Mouse (Mus musculus) MEL (cell line): ENCODE measurements around the gene Cxcl10. TPM values are rescaled to one million over a fixed set of nuclear protein-coding genes. Genes with fewer than 3 reads are reported as not detected.

Experiments used
- DNase-seq: peaks from one replicate; pipeline ENCODE4 v3.0.0; 2011; ENCODE audit warnings: low read depth, low spot score
- H3K27ac ChIP-seq: 2 replicates; pipeline ENCODE4 v1.5.1; 2012; ENCODE audit warnings: low read depth, mild to moderate bottlenecking, control low read depth, low read length, moderate library complexity; ENCODE audit not compliant: control insufficient read depth
- H3K27me3 ChIP-seq, 2 experiments: fragments of 150-350 bp in 1 of 2; sonication (generic) in 1 of 2; 2 replicates each; pipeline ENCODE4 v1.6.1; 2012; ENCODE audit warnings: low read length in 2 of 2, mild to moderate bottlenecking in 2 of 2, improper control_type of control experiment in 1 of 2, moderate library complexity in 1 of 2; ENCODE audit not compliant: insufficient read depth in 2 of 2, control insufficient read depth in 1 of 2
- H3K36me3 ChIP-seq, 2 experiments: 2 replicates each; pipeline ENCODE4 v1.6.1; 2012 to 2014; ENCODE audit warnings: low read length in 2 of 2, improper control_type of control experiment in 1 of 2, inconsistent platforms in 1 of 2, mild to moderate bottlenecking in 1 of 2; ENCODE audit not compliant: insufficient read depth in 2 of 2, control insufficient read depth in 1 of 2
- H3K4me1 ChIP-seq, 2 experiments: fragments of 150-350 bp in 1 of 2; sonication (generic) in 1 of 2; 2 replicates each; pipeline ENCODE4 v1.6.1; 2012; ENCODE audit warnings: low read length in 2 of 2, improper control_type of control experiment in 1 of 2, mild to moderate bottlenecking in 1 of 2; ENCODE audit not compliant: insufficient read depth in 2 of 2, control insufficient read depth in 1 of 2
- H3K4me3 ChIP-seq, 2 experiments: fragments of 150-350 bp in 1 of 2; sonication (generic) in 1 of 2; 2 replicates each; pipeline ENCODE4 v1.5.1; 2012; ENCODE audit warnings: low read depth in 2 of 2, low read length in 2 of 2, mild to moderate bottlenecking in 2 of 2, moderate library complexity in 2 of 2, control low read depth in 1 of 2, improper control_type of control experiment in 1 of 2; ENCODE audit not compliant: control insufficient read depth in 1 of 2, insufficient read depth in 1 of 2
- H3K79me2 ChIP-seq: 2 replicates; pipeline ENCODE4 v1.6.1; 2012; ENCODE audit warnings: mild to moderate bottlenecking, low read length, moderate library complexity; ENCODE audit not compliant: control insufficient read depth, poor library complexity, insufficient read depth
- H3K9ac ChIP-seq: 2 replicates; pipeline ENCODE4 v1.6.1; 2012; ENCODE audit warnings: low read depth, mild to moderate bottlenecking, control low read depth, low read length, moderate library complexity; ENCODE audit not compliant: control insufficient read depth, poor library complexity, severe bottlenecking
- H3K9me3 ChIP-seq: fragments of 150-350 bp; sonication (generic); replicated peaks from 2 replicates; pipeline ENCODE4 v1.6.1; 2012; ENCODE audit warnings: mild to moderate bottlenecking, low read length, improper control_type of control experiment, moderate library complexity; ENCODE audit not compliant: insufficient read depth
- BHLHE40 ChIP-seq: IDR thresholded peaks from 2 replicates; pipeline ENCODE4 v1.6.1; 2012; ENCODE audit warnings: low read depth, mild to moderate bottlenecking, inconsistent platforms, low read length, improper control_type of control experiment, borderline replicate concordance
- CHD1 ChIP-seq: IDR thresholded peaks from 2 replicates; pipeline ENCODE4 v1.6.1; 2012; ENCODE audit warnings: low read depth, mild to moderate bottlenecking, inconsistent platforms, low read length, improper control_type of control experiment
- CHD2 ChIP-seq: IDR thresholded peaks from 2 replicates; pipeline ENCODE4 v1.6.1; 2011; ENCODE audit warnings: low read length, improper control_type of control experiment
- E2F4 ChIP-seq: IDR thresholded peaks from 2 replicates; pipeline ENCODE4 v1.6.1; 2011; ENCODE audit warnings: low read depth, low read length, improper control_type of control experiment, borderline replicate concordance
- ETS1 ChIP-seq: IDR thresholded peaks from 2 replicates; pipeline ENCODE4 v1.6.1; 2012; ENCODE audit warnings: low read depth, mild to moderate bottlenecking, inconsistent platforms, low read length, improper control_type of control experiment, moderate library complexity
- GATA1 ChIP-seq: IDR thresholded peaks from 2 replicates; pipeline ENCODE4 v1.6.1; 2011; ENCODE audit warnings: low read depth, low read length, improper control_type of control experiment
- HCFC1 ChIP-seq: IDR thresholded peaks from 2 replicates; pipeline ENCODE4 v1.6.1; 2012; ENCODE audit warnings: low read depth, mild to moderate bottlenecking, inconsistent platforms, low read length, improper control_type of control experiment, moderate library complexity
- KAT2A ChIP-seq: conservative IDR thresholded peaks from 2 replicates; pipeline ENCODE4 v1.6.1; 2012; ENCODE audit warnings: low read depth, low read length, improper control_type of control experiment, inconsistent platforms
- MAFK ChIP-seq: IDR thresholded peaks from 2 replicates; pipeline ENCODE4 v1.6.1; 2011; ENCODE audit warnings: low read depth, mild to moderate bottlenecking, low read length, improper control_type of control experiment, borderline replicate concordance
- MYB ChIP-seq: IDR thresholded peaks from 2 replicates; pipeline ENCODE4 v1.6.1; 2011; ENCODE audit warnings: mild to moderate bottlenecking, low read depth, low read length, improper control_type of control experiment
- NELFE ChIP-seq: IDR thresholded peaks from 2 replicates; pipeline ENCODE4 v1.6.1; 2011; ENCODE audit warnings: low read depth, low read length, improper control_type of control experiment
- NRF1 ChIP-seq: IDR thresholded peaks from 2 replicates; pipeline ENCODE4 v1.6.1; 2014; ENCODE audit warnings: low read depth, mild to moderate bottlenecking, inconsistent platforms, low read length, improper control_type of control experiment, moderate library complexity; ENCODE audit not compliant: poor library complexity, insufficient read depth, severe bottlenecking
- POLR2A ChIP-seq, 2 experiments: IDR thresholded peaks; 2 replicates each; pipeline ENCODE4 v1.6.1; 2011 to 2012; ENCODE audit warnings: low read length in 2 of 2, mild to moderate bottlenecking in 2 of 2, control low read depth in 1 of 2, improper control_type of control experiment in 1 of 2, low read depth in 1 of 2, moderate library complexity in 1 of 2; ENCODE audit not compliant: control insufficient read depth in 1 of 2, insufficient read depth in 1 of 2, poor library complexity in 1 of 2
- POLR2AphosphoS5 ChIP-seq: IDR thresholded peaks from 2 replicates; pipeline ENCODE4 v1.6.1; 2012; ENCODE audit warnings: low read depth, borderline replicate concordance, mild to moderate bottlenecking, inconsistent platforms, low read length, moderate library complexity, mixed read lengths
- RAD21 ChIP-seq: IDR thresholded peaks from 2 replicates; pipeline ENCODE4 v1.6.1; 2011; ENCODE audit warnings: mild to moderate bottlenecking, low read depth, low read length, improper control_type of control experiment
- RCOR1 ChIP-seq: IDR thresholded peaks from 2 replicates; pipeline ENCODE4 v1.6.1; 2012; ENCODE audit warnings: low read depth, mild to moderate bottlenecking, inconsistent platforms, low read length, improper control_type of control experiment
- SIN3A ChIP-seq: IDR thresholded peaks from 2 replicates; pipeline ENCODE4 v1.6.1; 2012; ENCODE audit warnings: low read length, improper control_type of control experiment, inconsistent platforms
- TBP ChIP-seq: IDR thresholded peaks from 2 replicates; pipeline ENCODE4 v1.8.0; 2011; ENCODE audit warnings: low read depth, low read length, improper control_type of control experiment
- USF1 ChIP-seq: IDR thresholded peaks from 2 replicates; pipeline ENCODE4 v1.6.1; 2014; ENCODE audit warnings: low read depth, mild to moderate bottlenecking, inconsistent platforms, low read length, improper control_type of control experiment, moderate library complexity
- ZKSCAN1 ChIP-seq: IDR thresholded peaks from 2 replicates; pipeline ENCODE4 v1.6.1; 2012; ENCODE audit warnings: low read depth, mild to moderate bottlenecking, inconsistent platforms, low read length, improper control_type of control experiment, moderate library complexity
- polyA plus RNA-seq, 2 experiments: library from polyadenylated mRNA; stranded (reverse) in 1 of 2; unstranded in 1 of 2; fragments of >175 nt in 1 of 2; fragments of >200 nt in 1 of 2; gene quantifications; 2 replicates each; pipeline versions ENCODE4 v1.2.1 to v1.2.4; 2012; ENCODE audit warnings: low replicate concordance in 2 of 2, low read depth in 1 of 2; ENCODE audit not compliant: insufficient read length in 2 of 2, insufficient read depth in 1 of 2, missing spikeins in 1 of 2
- total RNA-seq: library from RNA; depleted of rRNA; stranded (reverse); fragments of 300-350 nt; gene quantifications from 2 replicates; pipeline ENCODE4 v1.2.3, GENCODE M21; 2012

The Cxcl10 gene
- total and polyA plus RNA-seq, 3 experiments: 0.11 TPM; not detected in 2

- Histone ChIP-seq H3K4me3 (no peak overlapping the region), H3K9ac (no peak overlapping the region), H3K36me3 (no peaks in the 10 kb centered on the region), H3K27ac (no peak overlapping the region), H3K9me3 (no peaks in the 10 kb centered on the region)
- DNase-seq: no peak
- TF ChIP-seq RCOR1: no peak
- no peak for TF ChIP-seq E2F4
- TF ChIP-seq NRF1: no peak
- no peak for TF ChIP-seq RAD21
- no peak for TF ChIP-seq POLR2AphosphoS5
- TF ChIP-seq HCFC1: no peak
- TF ChIP-seq TBP: no peak
- no peak for TF ChIP-seq NELFE
- TF ChIP-seq ZKSCAN1: no peak
- TF ChIP-seq, all 39 proteins: peak for 0
- peaks cover 0 to 10% of the 10 kb centered on the region in 2 experiments; a peak in 2 of 4 replicates for H3K4me1 ChIP-seq
- H3K79me2 ChIP-seq: no peaks in the 10 kb centered on the region
- peaks cover 10 to 12% of the 10 kb centered on the region in 2 experiments for H3K27me3 ChIP-seq
Observed at GRCm38 (mm10) chr5:92372605-92373004, 23.9 kb upstream of the Cxcl10 start.

- Histone ChIP-seq H3K9me3 (no peaks in the 10 kb centered on the region), H3K4me1 (peaks cover 0 to 10% of the 10 kb centered on the region in 2 experiments; a peak in 2 of 4 replicates), H3K36me3 (no peaks in the 10 kb centered on the region), H3K9ac (no peak overlapping the region), H3K27me3 (peaks cover 12 to 13% of the 10 kb centered on the region in 2 experiments), H3K27ac (no peak overlapping the region), H3K79me2 (no peaks in the 10 kb centered on the region), H3K4me3 (no peak overlapping the region)
- no peak for DNase-seq
- TF ChIP-seq HCFC1 (no peak), GATA1 (no peak), ZKSCAN1 (no peak), CHD1 (no peak), SIN3A (no peak), BHLHE40 (no peak), MYB (no peak)
- TF ChIP-seq, all 39 proteins: peak for 0
Observed at GRCm38 (mm10) chr5:92371361-92371976, 22.8 kb upstream of the Cxcl10 start.

GRCm38 (mm10) chr5:92370891-92371290, 22.2 kb upstream of the Cxcl10 start:
- Histone ChIP-seq H3K27ac (no peak overlapping the region), H3K9me3 (no peaks in the 10 kb centered on the region), H3K4me1 (peaks cover 0 to 10% of the 10 kb centered on the region in 2 experiments; a peak in 2 of 4 replicates), H3K36me3 (no peaks in the 10 kb centered on the region), H3K79me2 (no peaks in the 10 kb centered on the region), H3K9ac (no peak overlapping the region), H3K4me3 (no peak overlapping the region), H3K27me3 (peaks cover 15 to 18% of the 10 kb centered on the region in 2 experiments)
- TF ChIP-seq RCOR1 (no peak), KAT2A (no peak), USF1 (no peak), MAFK (no peak), CHD2 (no peak), E2F4 (no peak), POLR2A (IDR thresholded peaks at IDR 0.05; ENCODE audit: control insufficient read depth in 1 of 2, insufficient read depth in 1 of 2, low read depth in 1 of 2, low read length in 2 of 2, poor library complexity in 1 of 2) (no peak), ETS1 (no peak)
- DNase-seq: no peak
